19 mouse cellular contexts compared by ENCODE assay signal in genomic region chr5:118156976-118157375, GRCm38 (mm10). TPM values are rescaled to one million over a fixed set of nuclear protein-coding genes. Genes with fewer than 3 reads are reported as not detected.
DNase-seq lines count a peak whose midpoint lies in the region; ATAC-seq and TF ChIP-seq lines count a peak whose summit lies in the region.
"Had no signal": no experiment of that assay in that cellular context is flagged by ENCODE, and none has a peak within 500 bp of the region (broad histone marks: within the 10 kb centered on the region; RNA-seq: fewer than 3 reads in every experiment).

No protein-coding gene starts in this region.

- no peaks in the 10 kb centered on the region for H3K36me3 ChIP-seq in liver, embryonic 16.5 days (ENCODE audit: control insufficient read depth, insufficient read depth)
- H3K36me3 ChIP-seq in midbrain, embryonic 11.5 days (ENCODE audit: control insufficient read depth, insufficient read depth, low read length): no peaks in the 10 kb centered on the region
- H3K36me3 ChIP-seq: hindbrain, embryonic 15.5 days had no signal

- H3K9ac ChIP-seq in liver, embryonic 16.5 days (ENCODE audit: low read depth, low read length): no peak overlapping the region
- no peak overlapping the region for H3K9ac ChIP-seq in midbrain, embryonic 11.5 days (ENCODE audit: low read length)
- H3K9ac ChIP-seq: hindbrain, embryonic 15.5 days had no signal

- no peaks in the 10 kb centered on the region for H3K9me3 ChIP-seq in liver, embryonic 16.5 days (replicated peaks; ENCODE audit: control insufficient read depth, low read length)
- no peaks in the 10 kb centered on the region for H3K9me3 ChIP-seq in midbrain, embryonic 11.5 days (ENCODE audit: control insufficient read depth, low read length)
- H3K9me3 ChIP-seq: forebrain, embryonic 10.5 days; hindbrain, embryonic 15.5 days; limb, embryonic 10.5 days had no signal

- peak; percentile 27 for DNase-seq in embryo, embryonic 10.5 days (ENCODE audit: low spot score)
- no peak for DNase-seq in embryo, embryonic 10 days (ENCODE audit: low spot score)
- DNase-seq in lung, postnatal 10 days: peak; percentile 51
- DNase-seq in lung, adult 2 months: no peak
- DNase-seq in gastrocnemius, postnatal 14 days: no peak
- no peak for DNase-seq in midbrain, embryonic 11.5 days (ENCODE audit: low spot score, missing footprints)
- no peak for DNase-seq in left cerebral cortex, adult 9 months (ENCODE audit: low spot score in 2 of 2)
- DNase-seq: cerebellum, adult 11 months; gastrocnemius, postnatal 36 days; heart, postnatal 14 days; kidney, adult 2 months; midbrain, embryonic 14.5 days; spleen, adult 18-20 months had no signal

- intact Hi-C loops in gastrocnemius, postnatal 14 days (cut with DNase I; ENCODE audit: low total_unique reads): no loop called here

- peaks cover 7% of the 10 kb centered on the region for H3K27me3 ChIP-seq in liver, embryonic 16.5 days (ENCODE audit: control insufficient read depth, insufficient read depth, low read depth, low read length)
- H3K27me3 ChIP-seq in midbrain, embryonic 11.5 days (ENCODE audit: control insufficient read depth, insufficient read depth, low read length): no peaks in the 10 kb centered on the region

- H3K4me1 ChIP-seq in lung, adult 2 months (ENCODE audit: control insufficient read depth, insufficient read depth, low read length): peaks cover 2% of the 10 kb centered on the region; the same call in 1 of the 2 replicates
- peaks cover 11% of the 10 kb centered on the region for H3K4me1 ChIP-seq in liver, embryonic 16.5 days (ENCODE audit: control insufficient read depth, low read depth, low read length)
- peaks cover 5% of the 10 kb centered on the region for H3K4me1 ChIP-seq in midbrain, embryonic 11.5 days (ENCODE audit: control insufficient read depth, insufficient read depth, low read length)

- no peak for TF ChIP-seq POLR2A in lung, adult 2 months (IDR thresholded peaks at IDR 0.05; ENCODE audit: borderline replicate concordance, extremely low read depth, low read depth, low read length)

- peak overlapping the region; percentile 19; the same call in 1 of the 2 replicates for H3K27ac ChIP-seq in liver, embryonic 16.5 days (ENCODE audit: low read length)
- H3K27ac ChIP-seq in midbrain, embryonic 11.5 days (ENCODE audit: low read depth, low read length): no peak overlapping the region
- H3K27ac ChIP-seq: forebrain, embryonic 10.5 days; hindbrain, embryonic 15.5 days; limb, embryonic 10.5 days had no signal

- TF ChIP-seq CTCF in lung, adult 2 months (IDR thresholded peaks at IDR 0.05; ENCODE audit: insufficient read depth, low read length): no peak

- WGBS in lung, adult 2 months: 15% methylated on average over 4 of the region's 4 CpGs
- 30% methylated on average over 4 of the region's 4 CpGs for WGBS in liver, embryonic 16.5 days (ENCODE audit: insufficient replicate concordance)
- WGBS in midbrain, embryonic 11.5 days: 57% methylated on average over 4 of the region's 4 CpGs

- no peak overlapping the region for H3K4me2 ChIP-seq in liver, embryonic 16.5 days (ENCODE audit: low read depth, low read length)
- no peak overlapping the region for H3K4me2 ChIP-seq in midbrain, embryonic 11.5 days
- H3K4me2 ChIP-seq: hindbrain, embryonic 15.5 days had no signal

- H3K4me3 ChIP-seq in lung, adult 2 months (replicated peaks; ENCODE audit: extremely low read depth, low read depth, low read length): no peak overlapping the region
- no peak overlapping the region for H3K4me3 ChIP-seq in liver, embryonic 16.5 days (ENCODE audit: low read depth, low read length)
- H3K4me3 ChIP-seq in midbrain, embryonic 11.5 days (ENCODE audit: low read depth, low read length): no peak overlapping the region
- H3K4me3 ChIP-seq: forebrain, embryonic 10.5 days; hindbrain, embryonic 15.5 days; limb, embryonic 10.5 days had no signal

- ATAC-seq in liver, embryonic 16.5 days (ENCODE audit: low read depth): peak; percentile 77
- no peak for ATAC-seq in midbrain, embryonic 11.5 days (ENCODE audit: low FRiP score)

RNA-seq across cellular contexts. Expression of gene Fbxw8, which starts 1.7 kb away (rescaled TPM):
- 72.7 and 79.1 TPM in 2 replicates for polyA plus RNA-seq in lung, adult 2 months (2012; rRNA removed)
- 6.5 and 7.9 TPM in 2 replicates for polyA plus RNA-seq in liver, embryonic 16.5 days (2015; fragmentation: Nextera tagmentation; extraction: Ambion mirVana)
- 10 to 100 TPM; 24.0 to 27.1 TPM for total RNA-seq in gastrocnemius, postnatal 14 days (2021)
- polyA plus RNA-seq in midbrain, embryonic 11.5 days (2014; fragmentation: Nextera tagmentation; extraction: Ambion mirVana): 16.5 and 21.1 TPM in 2 replicates

RNA-seq across cellular contexts. Expression of gene Hrk, which starts 7.5 kb away (rescaled TPM):
- polyA plus RNA-seq in lung, adult 2 months (2012; rRNA removed): 0.50 TPM in 1 of 2 replicates, not detected in the other
- polyA plus RNA-seq in liver, embryonic 16.5 days (2015; fragmentation: Nextera tagmentation; extraction: Ambion mirVana): not detected in 2 replicates
- total RNA-seq in gastrocnemius, postnatal 14 days (2021): under 1 TPM; 0.09 to 0.25 TPM
- polyA plus RNA-seq in midbrain, embryonic 11.5 days (2014; fragmentation: Nextera tagmentation; extraction: Ambion mirVana): 0.08 and 0.18 TPM in 2 replicates
- total RNA-seq: common myeloid progenitor, adult 5-6 weeks had no signal
- polyA plus RNA-seq: large intestine, adult 2 months had no signal

Comparison
In these comparisons a context has a peak if more than half of its experiments do, and no peak if none do; other contexts are left out.
1. DNase-seq: peak in embryo, embryonic 10.5 days (single experiment) and lung, postnatal 10 days (single experiment); none in embryo, embryonic 10 days (single experiment), lung, adult 2 months (single experiment), gastrocnemius, postnatal 14 days (single experiment), midbrain, embryonic 11.5 days (single experiment) and left cerebral cortex, adult 9 months (0 of 2).